Mouse (Mus musculus) bone marrow macrophage, adult 2 months (primary cell): ENCODE results near the gene Dst. TPM values are rescaled to one million over a fixed set of nuclear protein-coding genes. Genes with fewer than 3 reads are reported as not detected.
A peak's percentile ranks its signal among the peaks of the same experiment; 100 is the strongest.

Experiments
- H3K27ac ChIP-seq: 2 replicates; pipeline ENCODE4 v1.5.1; 2012; ENCODE audit warnings: low read depth, low read length; ENCODE audit not compliant: insufficient read depth
- H3K4me1 ChIP-seq: 2 replicates; pipeline ENCODE4 v1.6.1; 2012; ENCODE audit warnings: low read length; ENCODE audit not compliant: control insufficient read depth, insufficient read depth
- H3K4me3 ChIP-seq: 2 replicates; pipeline ENCODE4 v1.5.1; 2012; ENCODE audit warnings: mild to moderate bottlenecking, low read length, moderate library complexity; ENCODE audit not compliant: insufficient read depth
- CTCF ChIP-seq: IDR thresholded peaks from 2 replicates; pipeline ENCODE4 v1.5.1; 2012; ENCODE audit warnings: low read depth, mild to moderate bottlenecking, low read length, moderate library complexity
- POLR2A ChIP-seq: IDR thresholded peaks from 2 replicates; pipeline ENCODE4 v1.6.1; 2012; ENCODE audit warnings: mild to moderate bottlenecking, low read depth, low read length, borderline replicate concordance
- polyA plus RNA-seq: library from polyadenylated mRNA; stranded (reverse); fragments of >200 nt; gene quantifications from 2 replicates; pipeline ENCODE4 v1.2.4, GENCODE M21; 2012; ENCODE audit not compliant: missing spikeins, insufficient read depth, insufficient read length

The Dst gene
- polyA plus RNA-seq, 1 experiment, result 8.5 TPM

DNA sequence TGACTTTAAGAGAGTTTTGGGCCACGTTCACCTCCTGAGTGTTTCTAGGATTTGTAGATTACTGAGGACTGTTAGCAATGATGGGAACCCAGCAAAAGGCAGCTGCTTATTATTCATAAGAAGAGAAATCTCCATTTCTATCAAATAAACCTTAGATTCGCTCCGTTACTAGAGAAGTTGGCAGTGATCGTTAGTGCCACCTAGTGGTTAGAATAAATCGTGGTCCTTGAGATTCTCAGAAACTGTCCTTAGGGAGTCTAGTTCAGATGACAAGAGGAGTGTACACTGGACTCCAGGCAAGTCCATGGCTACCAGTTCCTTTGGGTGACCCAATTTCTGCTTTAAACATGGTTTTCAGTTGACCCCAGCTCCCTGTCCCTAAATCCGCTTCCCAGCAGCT is 58.3 kb downstream of the Dst start:
- no peak overlapping the region for H3K27ac ChIP-seq
- H3K4me3 ChIP-seq, result no peak overlapping the region
- TF ChIP-seq CTCF (peak; percentile 24; the same call in 1 of the 2 replicates), POLR2A (no peak)
- H3K4me1 ChIP-seq, result no peaks in the 10 kb centered on the region

- TF ChIP-seq CTCF (no peak), POLR2A (no peak)
- Histone ChIP-seq H3K4me1 (no peaks in the 10 kb centered on the region), H3K4me3 (no peak overlapping the region), H3K27ac (no peak overlapping the region)
These were observed 59.2 kb downstream of the Dst start for GRCm38 (mm10) chr1:33967206-33967605.

- Histone ChIP-seq H3K4me1 (no peaks in the 10 kb centered on the region), H3K4me3 (no peak overlapping the region), H3K27ac (no peak overlapping the region)
- TF ChIP-seq CTCF, result no peak
- TF ChIP-seq POLR2A, result no peak
These were observed 61.9 kb downstream of the Dst start for GRCm38 (mm10) chr1:33969910-33970309.

DNA sequence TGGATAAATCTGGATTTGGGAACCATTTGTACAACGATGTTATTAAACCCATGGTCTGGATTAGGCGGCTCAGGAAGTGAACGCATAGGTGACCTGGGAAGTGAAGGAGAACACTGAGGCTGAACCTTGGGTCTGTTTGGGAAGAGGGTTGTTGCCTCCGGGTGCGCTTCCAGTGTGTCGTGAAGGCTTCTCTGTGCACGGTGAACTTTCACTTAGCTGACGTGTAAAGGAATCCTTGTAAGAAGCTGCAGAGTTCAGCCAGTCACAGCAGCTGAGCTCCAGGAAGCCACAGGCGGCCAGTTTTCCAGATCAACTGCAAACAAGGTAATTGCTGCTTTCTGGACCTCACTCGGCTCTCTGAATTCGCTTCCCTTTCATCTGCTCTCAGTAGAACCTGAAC is 66.4 kb downstream of the Dst start:
- Histone ChIP-seq H3K4me3 (no peak overlapping the region), H3K4me1 (no peaks in the 10 kb centered on the region), H3K27ac (no peak overlapping the region)
- TF ChIP-seq POLR2A (no peak), CTCF (no peak)

DNA sequence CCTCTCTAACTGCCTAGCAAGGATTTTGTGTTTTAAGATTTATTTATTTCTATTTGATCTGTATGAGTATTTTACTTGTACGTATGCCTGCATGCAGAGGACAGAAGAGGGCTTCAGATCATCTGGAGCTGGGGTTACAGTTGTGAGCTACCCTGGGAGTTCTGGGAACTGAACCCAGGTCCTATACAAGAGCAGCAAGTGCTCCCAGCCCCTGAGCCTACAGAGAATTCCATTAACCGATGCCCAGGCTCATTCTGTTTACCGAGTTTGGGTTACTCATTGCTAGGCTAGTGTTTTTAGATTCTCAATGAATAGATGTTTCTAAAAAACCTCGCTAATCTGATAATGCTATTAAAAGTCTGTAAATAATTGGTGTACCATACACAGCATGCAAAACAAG is 67.3 kb downstream of the Dst start:
- Histone ChIP-seq H3K27ac (no peak overlapping the region), H3K4me1 (no peaks in the 10 kb centered on the region), H3K4me3 (no peak overlapping the region)
- TF ChIP-seq POLR2A (no peak), CTCF (no peak)

DNA sequence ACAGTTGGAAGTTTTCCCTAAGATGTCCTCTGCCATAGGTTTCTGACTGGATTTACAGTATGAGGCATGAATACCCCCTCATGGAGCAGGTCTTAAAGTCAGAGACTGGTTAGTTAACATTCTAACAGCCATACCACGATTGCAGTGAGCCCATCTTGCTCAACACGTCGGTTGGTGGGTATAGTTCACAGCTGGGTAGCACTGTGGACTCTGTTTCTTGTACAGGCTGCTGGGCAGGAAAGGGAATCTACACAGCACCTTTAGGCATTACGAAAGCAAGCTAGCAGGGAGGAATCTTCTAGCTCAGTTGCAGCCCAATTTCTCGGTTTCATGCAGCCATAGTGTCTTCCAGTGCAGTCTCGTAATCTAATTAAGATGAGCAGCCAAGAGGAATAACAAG is 69.8 kb downstream of the Dst start:
- no peak overlapping the region for H3K27ac ChIP-seq
- peaks cover 18% of the 10 kb centered on the region for H3K4me1 ChIP-seq
- H3K4me3 ChIP-seq, result no peak overlapping the region
- no peak for TF ChIP-seq CTCF
- TF ChIP-seq POLR2A, result no peak

DNA sequence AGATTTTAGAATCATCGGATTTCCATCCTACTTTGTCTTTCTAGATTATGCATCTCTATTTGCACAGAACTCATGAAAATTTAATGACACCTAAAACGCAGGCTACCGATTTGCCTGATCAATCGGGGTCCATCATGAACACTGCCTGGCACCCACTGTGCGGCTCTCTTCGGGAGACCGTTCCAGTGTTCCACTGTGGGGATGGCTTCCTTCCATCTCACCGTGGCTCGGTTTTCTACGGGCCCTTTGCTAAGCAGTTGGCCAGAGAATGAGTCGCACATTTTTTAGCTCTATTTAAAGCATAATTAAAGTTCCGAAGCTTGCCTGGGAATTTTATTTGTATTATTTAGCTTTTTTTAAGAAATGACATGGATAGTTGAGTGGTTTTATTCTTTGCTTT is 72.4 kb downstream of the Dst start:
- H3K4me1 ChIP-seq, result peaks cover 30% of the 10 kb centered on the region
- no peak overlapping the region for H3K27ac ChIP-seq
- TF ChIP-seq POLR2A, result no peak
- TF ChIP-seq CTCF, result no peak
- H3K4me3 ChIP-seq, result no peak overlapping the region

GRCm38 (mm10) chr1:33989643-33990042 is 81.6 kb downstream of the Dst start:
- no peak overlapping the region for H3K27ac ChIP-seq
- H3K4me3 ChIP-seq, result no peak overlapping the region
- no peak for TF ChIP-seq CTCF
- no peak for TF ChIP-seq POLR2A
- H3K4me1 ChIP-seq, result peaks cover 10% of the 10 kb centered on the region

DNA sequence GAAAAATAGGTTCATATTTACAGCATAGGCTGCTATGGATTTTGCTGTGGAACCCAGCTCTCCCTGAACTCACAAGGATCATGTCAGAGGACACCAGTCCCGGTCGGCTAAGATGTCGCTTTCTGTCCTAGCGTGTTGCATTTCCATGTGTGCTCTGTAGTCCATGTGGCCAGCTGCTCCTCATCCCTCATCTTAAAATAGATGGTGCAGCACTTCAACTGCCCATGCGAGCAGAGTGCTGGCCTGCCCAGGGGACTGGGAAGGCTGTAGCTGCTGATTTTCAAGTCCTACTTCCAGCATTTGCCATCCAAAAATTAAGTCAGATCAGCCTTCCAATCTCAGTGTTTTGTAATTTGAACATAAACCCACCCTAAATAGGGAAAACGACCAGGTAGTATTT is 83.0 kb downstream of the Dst start:
- Histone ChIP-seq H3K27ac (no peak overlapping the region), H3K4me3 (no peak overlapping the region), H3K4me1 (peaks cover 17% of the 10 kb centered on the region)
- TF ChIP-seq POLR2A (no peak), CTCF (no peak)

- Histone ChIP-seq H3K27ac (no peak overlapping the region), H3K4me3 (no peak overlapping the region)
- no peak for TF ChIP-seq POLR2A
- TF ChIP-seq CTCF, result no peak
These were observed 84.8 kb downstream of the Dst start for GRCm38 (mm10) chr1:33992810-33993209.

DNA sequence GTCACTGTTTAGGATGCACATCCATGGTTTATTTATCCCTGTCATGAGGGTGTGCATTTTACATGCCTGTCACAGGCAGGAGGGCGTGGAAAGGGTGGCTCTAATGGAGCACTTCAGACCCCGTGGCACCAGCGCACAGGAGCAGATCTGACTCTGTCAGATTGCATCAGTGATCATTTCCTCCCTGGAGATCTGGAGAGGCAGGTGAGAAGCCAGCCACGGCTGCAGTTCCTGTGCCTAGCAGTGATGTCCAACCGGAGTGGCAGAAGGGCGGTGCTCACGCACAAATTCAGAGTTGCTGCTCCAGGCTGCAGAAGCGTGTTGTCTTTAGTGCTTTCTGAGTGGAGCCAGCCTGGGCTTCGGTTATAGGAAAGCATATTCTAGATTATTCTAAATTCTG is 86.2 kb downstream of the Dst start:
- no peak overlapping the region for H3K4me3 ChIP-seq
- no peak for TF ChIP-seq CTCF
- TF ChIP-seq POLR2A, result no peak
- H3K27ac ChIP-seq, result peak overlapping the region; percentile 27; the same call in 1 of the 2 replicates
- peaks cover 31% of the 10 kb centered on the region for H3K4me1 ChIP-seq

More at GRCm38 (mm10) chr1:33992810-33993209, 84.8 kb downstream of the Dst start:
- H3K4me1 ChIP-seq, result peaks cover 28% of the 10 kb centered on the region
